Mouse (Mus musculus): ENCODE measurements around the gene Syt7.

Syt7 gene

GRCm38 (mm10) chr19:10388615-10389313 lies at the start of gene Syt7:
TSS of gene Syt7 (plus strand) at chr19:10389090.
- no peak for DNase-seq (ENCODE audit: extremely low read depth, low read depth, low spot score)

GRCm38 (mm10) chr19:10339271-10339670 lies 49.6 kb upstream of the Syt7 start:
- DNase-seq (ENCODE audit: extremely low read depth, low read depth, low spot score) = no peak

GRCm38 (mm10) chr19:10340661-10341060 lies 48.2 kb upstream of the Syt7 start:
- DNase-seq (ENCODE audit: extremely low read depth, low read depth, low spot score) = no peak

GRCm38 (mm10) chr19:10341152-10341551 lies 47.7 kb upstream of the Syt7 start:
- DNase-seq (ENCODE audit: extremely low read depth, low read depth, low spot score) = no peak

GRCm38 (mm10) chr19:10341817-10342439 lies 47.0 kb upstream of the Syt7 start:
- no peak for DNase-seq (ENCODE audit: extremely low read depth, low read depth, low spot score)

GRCm38 (mm10) chr19:10343866-10344265 lies 45.0 kb upstream of the Syt7 start:
- DNase-seq (ENCODE audit: extremely low read depth, low read depth, low spot score) = no peak

GRCm38 (mm10) chr19:10345696-10346095 lies 43.2 kb upstream of the Syt7 start:
- DNase-seq (ENCODE audit: extremely low read depth, low read depth, low spot score) = no peak

- no peak for DNase-seq (ENCODE audit: extremely low read depth, low read depth, low spot score)
These were observed 41.1 kb upstream of the Syt7 start for GRCm38 (mm10) chr19:10347628-10348273.

- no peak for DNase-seq (ENCODE audit: extremely low read depth, low read depth, low spot score)
These were observed 36.7 kb upstream of the Syt7 start for GRCm38 (mm10) chr19:10352218-10352617.

- no peak for DNase-seq (ENCODE audit: extremely low read depth, low read depth, low spot score)
These were observed 34.1 kb upstream of the Syt7 start for GRCm38 (mm10) chr19:10354830-10355229.

- DNase-seq (ENCODE audit: extremely low read depth, low read depth, low spot score) = no peak
These were observed 31.9 kb upstream of the Syt7 start for GRCm38 (mm10) chr19:10356845-10357503.

GRCm38 (mm10) chr19:10359105-10359946 lies 29.6 kb upstream of the Syt7 start:
- no peak for DNase-seq (ENCODE audit: extremely low read depth, low read depth, low spot score)

GRCm38 (mm10) chr19:10362473-10363129 lies 26.3 kb upstream of the Syt7 start:
- DNase-seq (ENCODE audit: extremely low read depth, low read depth, low spot score) = no peak

GRCm38 (mm10) chr19:10363869-10364268 lies 25.0 kb upstream of the Syt7 start:
- DNase-seq (ENCODE audit: extremely low read depth, low read depth, low spot score) = no peak

GRCm38 (mm10) chr19:10366116-10366845 lies 22.6 kb upstream of the Syt7 start:
- DNase-seq (ENCODE audit: extremely low read depth, low read depth, low spot score) = no peak

- DNase-seq (ENCODE audit: extremely low read depth, low read depth, low spot score) = no peak
These were observed 21.1 kb upstream of the Syt7 start for GRCm38 (mm10) chr19:10367802-10368201.

- DNase-seq (ENCODE audit: extremely low read depth, low read depth, low spot score) = no peak
These were observed 19.0 kb upstream of the Syt7 start for GRCm38 (mm10) chr19:10369936-10370335.

- no peak for DNase-seq (ENCODE audit: extremely low read depth, low read depth, low spot score)
These were observed 15.7 kb upstream of the Syt7 start for GRCm38 (mm10) chr19:10373191-10373590.

GRCm38 (mm10) chr19:10375260-10375659 lies 13.6 kb upstream of the Syt7 start:
- DNase-seq (ENCODE audit: extremely low read depth, low read depth, low spot score) = no peak

- no peak for DNase-seq (ENCODE audit: extremely low read depth, low read depth, low spot score)
These were observed 8.9 kb upstream of the Syt7 start for GRCm38 (mm10) chr19:10379978-10380377.

Data from fat pad, adult 2 months (tissue).